Mouse (Mus musculus) hindbrain, embryonic 12.5 days (tissue): ENCODE results near the gene Fam69b. TPM values are rescaled to one million over a fixed set of nuclear protein-coding genes. Genes with fewer than 3 reads are reported as not detected.

Experiments
- ATAC-seq: fragments of 200-750 bp; cut with Nextera tagmentation; 2 replicates; pipeline ENCODE4 v1.8.0; 2017; ENCODE audit warnings: moderate TSS enrichment; ENCODE audit not compliant: low FRiP score
- H3K27ac ChIP-seq: fragments of 300-500 bp; sonication (generic); 2 replicates; pipeline ENCODE4 v1.5.1; 2016; ENCODE audit warnings: mild to moderate bottlenecking
- H3K27me3 ChIP-seq: fragments of 300-500 bp; sonication (generic); 2 replicates; pipeline ENCODE4 v1.6.1; 2016; ENCODE audit warnings: mild to moderate bottlenecking
- H3K36me3 ChIP-seq: fragments of 300-500 bp; sonication (generic); 2 replicates; pipeline ENCODE4 v1.6.1; 2016; ENCODE audit warnings: mild to moderate bottlenecking
- H3K4me1 ChIP-seq: fragments of 300-500 bp; sonication (generic); 2 replicates; pipeline ENCODE4 v1.6.1; 2016
- H3K4me2 ChIP-seq: fragments of 300-500 bp; sonication (generic); replicated peaks from 2 replicates; pipeline ENCODE4 v1.6.1; 2016; ENCODE audit warnings: mild to moderate bottlenecking
- H3K4me3 ChIP-seq: fragments of 300-500 bp; sonication (generic); 2 replicates; pipeline ENCODE4 v1.5.1; 2016; ENCODE audit warnings: mild to moderate bottlenecking
- H3K9ac ChIP-seq: fragments of 300-500 bp; sonication (generic); 2 replicates; pipeline ENCODE4 v1.6.1; 2016; ENCODE audit warnings: mild to moderate bottlenecking, moderate library complexity
- H3K9me3 ChIP-seq: fragments of 300-500 bp; sonication (generic); replicated peaks from 2 replicates; pipeline ENCODE4 v1.6.1; 2016; ENCODE audit warnings: mild to moderate bottlenecking
- WGBS: fragments of 180-500 bp; shearing (Covaris S2); methylation state at CpG from one replicate; pipeline ENCODE4 v1.1.7; 2016; 5-methylcytosine and 5-hydroxymethylcytosine counted together
- polyA plus RNA-seq: library from polyadenylated mRNA; unstranded; fragments of >200 nt; fragmentation: Nextera tagmentation; extraction: Ambion mirVana; gene quantifications from 2 replicates; pipeline ENCODE4 v1.2.1, GENCODE M21; 2016

The Fam69b gene
- polyA plus RNA-seq, result 70.1 and 73.7 TPM in 2 replicates

- Histone ChIP-seq H3K4me3 (peak within 1 kb of the TSS; percentile 68), H3K27ac (peak within 1 kb of the TSS; percentile 79), H3K4me1 (peaks cover 34% of the 10 kb centered on the region), H3K36me3 (peaks cover 11% of the 10 kb centered on the region; the same call in 1 of the 2 replicates), H3K4me2 (peak within 1 kb of the TSS; percentile 82), H3K9me3 (no peaks in the 10 kb centered on the region), H3K9ac (peak within 1 kb of the TSS; percentile 93), H3K27me3 (no peaks in the 10 kb centered on the region)
- under 1% methylated on average over 54 of the region's 70 CpGs for WGBS
- ATAC-seq, result peak; percentile 78
These were observed at the start of gene Fam69b for GRCm38 (mm10) chr2:26627921-26628739. Fam69b (plus strand) TSS chr2:26628457.

DNA sequence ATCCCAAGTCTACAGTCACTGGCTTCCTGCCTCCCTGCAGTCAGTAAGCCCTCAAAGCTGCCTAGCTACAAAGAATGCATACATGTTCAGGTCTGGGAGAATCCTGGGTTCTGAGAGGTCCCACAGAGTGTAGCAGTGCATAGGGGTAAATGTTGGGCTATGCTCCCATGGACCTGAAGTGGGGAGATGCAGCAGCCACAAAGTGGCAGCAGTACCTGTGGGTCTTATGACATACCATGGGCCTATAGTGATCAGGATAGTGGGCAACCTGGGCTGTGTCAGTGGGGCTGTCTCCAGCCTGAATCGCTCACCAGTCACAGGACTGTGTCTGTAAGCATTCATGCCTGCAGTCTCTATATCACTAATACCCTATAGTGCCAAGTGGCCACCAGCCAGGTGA lies 48.5 kb upstream of the Fam69b start, which contains the start of gene Egfl7:
TSS of gene Egfl7 (plus strand) at position 301 of the 400 bp plus-strand sequence.
- H3K9ac ChIP-seq, result no peak within 1 kb of the TSS
- WGBS, result 94% methylated on average over 1 of the region's 1 CpGs
- peaks cover 13% of the 10 kb centered on the region for H3K4me1 ChIP-seq
- no peak within 1 kb of the TSS for H3K4me2 ChIP-seq
- no peak within 1 kb of the TSS for H3K4me3 ChIP-seq
- no peak within 1 kb of the TSS for H3K27ac ChIP-seq
- ATAC-seq, result no peak
- H3K9me3 ChIP-seq, result no peaks in the 10 kb centered on the region
- no peaks in the 10 kb centered on the region for H3K36me3 ChIP-seq
- no peaks in the 10 kb centered on the region for H3K27me3 ChIP-seq

- no peak overlapping the region for H3K9ac ChIP-seq
- peaks cover 10% of the 10 kb centered on the region for H3K4me1 ChIP-seq
- ATAC-seq, result no peak
- no peaks in the 10 kb centered on the region for H3K36me3 ChIP-seq
- 89% methylated on average over 5 of the region's 5 CpGs for WGBS
- H3K4me3 ChIP-seq, result no peak overlapping the region
- no peaks in the 10 kb centered on the region for H3K27me3 ChIP-seq
- no peak overlapping the region for H3K4me2 ChIP-seq
- no peak overlapping the region for H3K27ac ChIP-seq
- H3K9me3 ChIP-seq, result no peaks in the 10 kb centered on the region
These were observed 47.5 kb upstream of the Fam69b start for GRCm38 (mm10) chr2:26580751-26581150.

DNA sequence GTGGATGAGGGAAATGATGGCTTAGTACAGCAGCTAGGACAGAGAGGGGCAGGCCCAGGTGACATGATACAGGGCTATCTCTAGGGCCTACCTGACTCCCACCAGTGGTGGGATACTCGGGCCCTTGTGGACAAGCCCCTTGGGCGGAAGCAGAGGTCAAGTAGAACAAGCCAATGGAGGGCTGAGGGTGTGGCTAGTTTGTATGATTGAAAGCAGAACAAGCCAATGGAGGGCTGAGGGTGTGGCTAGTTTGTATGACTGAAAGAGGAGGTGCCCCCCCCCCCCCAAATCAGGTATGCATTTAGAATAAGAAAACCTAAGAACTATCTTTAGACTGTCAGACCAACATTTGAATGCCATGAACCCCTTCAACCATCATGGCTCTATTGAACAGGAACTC lies 46.1 kb upstream of the Fam69b start:
- Histone ChIP-seq H3K9me3 (no peaks in the 10 kb centered on the region), H3K27ac (no peak overlapping the region), H3K27me3 (no peaks in the 10 kb centered on the region), H3K4me3 (no peak overlapping the region), H3K4me2 (no peak overlapping the region), H3K4me1 (peaks cover 19% of the 10 kb centered on the region), H3K9ac (no peak overlapping the region), H3K36me3 (no peaks in the 10 kb centered on the region)
- no peak for ATAC-seq
- 71% methylated on average over 2 of the region's 2 CpGs for WGBS

GRCm38 (mm10) chr2:26582741-26583140 lies 45.5 kb upstream of the Fam69b start:
- Histone ChIP-seq H3K9ac (no peak overlapping the region), H3K4me2 (no peak overlapping the region), H3K27ac (no peak overlapping the region), H3K4me3 (no peak overlapping the region), H3K36me3 (no peaks in the 10 kb centered on the region), H3K9me3 (no peaks in the 10 kb centered on the region), H3K4me1 (peaks cover 20% of the 10 kb centered on the region), H3K27me3 (no peaks in the 10 kb centered on the region)
- ATAC-seq, result no peak
- WGBS, result 77% methylated on average over 7 of the region's 7 CpGs

GRCm38 (mm10) chr2:26583640-26584039 lies 44.6 kb upstream of the Fam69b start:
- Histone ChIP-seq H3K9ac (no peak overlapping the region), H3K27ac (no peak overlapping the region; the same call in 1 of the 2 replicates), H3K4me2 (no peak overlapping the region), H3K9me3 (no peaks in the 10 kb centered on the region), H3K27me3 (no peaks in the 10 kb centered on the region), H3K4me3 (no peak overlapping the region), H3K4me1 (peaks cover 15% of the 10 kb centered on the region), H3K36me3 (no peaks in the 10 kb centered on the region)
- WGBS, result 70% methylated on average over 11 of the region's 11 CpGs
- no peak for ATAC-seq

DNA sequence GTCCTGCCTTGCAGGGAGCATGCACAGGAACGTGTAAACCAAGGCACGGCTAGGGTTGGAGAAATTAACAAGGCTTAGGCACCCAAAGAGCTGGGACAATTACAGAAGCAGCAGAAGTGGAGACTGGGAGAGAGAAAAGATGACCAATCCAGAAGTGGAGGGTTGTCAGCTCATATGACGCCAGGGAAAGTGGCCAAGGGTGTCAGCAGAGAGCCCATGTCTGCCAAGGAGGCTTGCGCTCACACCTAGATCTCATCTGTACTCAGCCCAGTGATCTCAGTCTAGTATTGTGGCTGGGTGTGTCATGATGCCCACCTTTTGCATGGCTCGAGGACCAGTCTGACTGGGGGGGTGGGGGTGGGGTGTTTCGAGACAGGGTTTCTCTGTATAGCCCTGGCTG lies 42.5 kb upstream of the Fam69b start:
- no peak overlapping the region; the same call in 1 of the 2 replicates for H3K4me3 ChIP-seq
- ATAC-seq, result no peak
- H3K27ac ChIP-seq, result peak overlapping the region; percentile 57; the same call in 1 of the 2 replicates
- H3K9me3 ChIP-seq, result no peaks in the 10 kb centered on the region
- peaks cover 16% of the 10 kb centered on the region for H3K4me1 ChIP-seq
- WGBS, result 79% methylated on average over 6 of the region's 6 CpGs
- H3K36me3 ChIP-seq, result no peaks in the 10 kb centered on the region
- H3K4me2 ChIP-seq, result no peak overlapping the region
- H3K27me3 ChIP-seq, result no peaks in the 10 kb centered on the region
- H3K9ac ChIP-seq, result no peak overlapping the region

GRCm38 (mm10) chr2:26586294-26587043 lies 41.8 kb upstream of the Fam69b start, which contains the start of gene Gm20532:
Gm20532 (plus strand) TSS chr2:26586639.
- peak within 1 kb of the TSS; percentile 54 for H3K4me3 ChIP-seq
- peaks cover 16% of the 10 kb centered on the region for H3K4me1 ChIP-seq
- H3K4me2 ChIP-seq, result peak within 1 kb of the TSS; percentile 63
- no peaks in the 10 kb centered on the region for H3K36me3 ChIP-seq
- H3K27me3 ChIP-seq, result no peaks in the 10 kb centered on the region
- H3K27ac ChIP-seq, result peak within 1 kb of the TSS; percentile 57; the same call in 1 of the 2 replicates
- WGBS, result under 1% methylated on average over 65 of the region's 65 CpGs
- peak; percentile 80 for ATAC-seq
- no peaks in the 10 kb centered on the region for H3K9me3 ChIP-seq
- peak within 1 kb of the TSS; percentile 67 for H3K9ac ChIP-seq

- no peaks in the 10 kb centered on the region for H3K27me3 ChIP-seq
- H3K9me3 ChIP-seq, result no peaks in the 10 kb centered on the region
- H3K36me3 ChIP-seq, result no peaks in the 10 kb centered on the region
- peaks cover 16% of the 10 kb centered on the region for H3K4me1 ChIP-seq
- 0 out of 2 replicates have a peak overlapping the region, but pooled peaks have one; percentile 12 for H3K27ac ChIP-seq
- H3K9ac ChIP-seq, result peak overlapping the region; percentile 67
- H3K4me2 ChIP-seq, result peak overlapping the region; percentile 63
- peak overlapping the region; percentile 54 for H3K4me3 ChIP-seq
- WGBS, result 8% methylated on average over 11 of the region's 11 CpGs
- ATAC-seq, result peak; percentile 33; the same call in 1 of the 2 replicates
These were observed 41.2 kb upstream of the Fam69b start for GRCm38 (mm10) chr2:26587044-26587405.

GRCm38 (mm10) chr2:26588573-26588972 lies 39.7 kb upstream of the Fam69b start:
- no peak for ATAC-seq
- Histone ChIP-seq H3K9ac (no peak overlapping the region), H3K27ac (no peak overlapping the region), H3K4me2 (no peak overlapping the region), H3K4me1 (peaks cover 16% of the 10 kb centered on the region), H3K4me3 (no peak overlapping the region), H3K27me3 (no peaks in the 10 kb centered on the region), H3K9me3 (no peaks in the 10 kb centered on the region), H3K36me3 (no peaks in the 10 kb centered on the region)
- WGBS, result 37% methylated on average over 4 of the region's 4 CpGs

DNA sequence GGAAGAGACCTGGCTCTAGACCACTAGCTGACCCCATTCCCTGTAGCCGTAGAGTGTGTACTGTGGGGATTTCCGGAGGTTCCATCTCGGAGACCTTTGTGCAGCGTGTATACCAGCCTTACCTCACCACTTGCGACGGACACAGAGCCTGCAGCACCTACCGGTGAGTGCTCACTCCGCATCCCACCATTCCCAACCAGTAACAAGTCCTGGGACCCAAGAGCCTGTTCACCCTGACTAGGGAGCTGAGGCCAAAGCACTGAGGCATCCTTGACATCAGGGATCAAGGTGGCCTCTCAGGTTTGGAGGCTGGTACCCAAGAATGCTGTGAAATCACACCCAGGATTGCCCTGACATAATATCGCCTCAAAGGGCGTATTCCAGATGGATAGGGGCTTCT lies 39.0 kb upstream of the Fam69b start:
- WGBS, result 93% methylated on average over 10 of the region's 10 CpGs
- no peaks in the 10 kb centered on the region for H3K27me3 ChIP-seq
- H3K4me2 ChIP-seq, result no peak overlapping the region
- no peak overlapping the region for H3K9ac ChIP-seq
- no peaks in the 10 kb centered on the region for H3K36me3 ChIP-seq
- no peak overlapping the region for H3K27ac ChIP-seq
- peaks cover 16% of the 10 kb centered on the region for H3K4me1 ChIP-seq
- no peak for ATAC-seq
- no peak overlapping the region for H3K4me3 ChIP-seq
- H3K9me3 ChIP-seq, result no peaks in the 10 kb centered on the region

- Histone ChIP-seq H3K27ac (no peak overlapping the region), H3K27me3 (no peaks in the 10 kb centered on the region), H3K4me2 (no peak overlapping the region), H3K9me3 (no peaks in the 10 kb centered on the region), H3K36me3 (no peaks in the 10 kb centered on the region), H3K9ac (no peak overlapping the region), H3K4me3 (no peak overlapping the region), H3K4me1 (peaks cover 16% of the 10 kb centered on the region)
- WGBS, result 92% methylated on average over 7 of the region's 7 CpGs
- ATAC-seq, result no peak
These were observed 38.0 kb upstream of the Fam69b start for GRCm38 (mm10) chr2:26590282-26590681.
